Mouse (Mus musculus): ENCODE data around the gene Cfap43. TPM values are rescaled to one million over a fixed set of nuclear protein-coding genes. Genes with fewer than 3 reads are reported as not detected.

Gene Cfap43
- polyA plus RNA-seq, 1 experiment from 2014 or later: 0.15 TPM

- peaks cover 3% of the 10 kb centered on the region; the same call in 1 of the 2 replicates for H3K4me1 ChIP-seq
- peak within 1 kb of the TSS; percentile 75 for H3K4me2 ChIP-seq
- peak within 1 kb of the TSS; percentile 84 for H3K9ac ChIP-seq
- WGBS: 1% methylated on average over 49 of the region's 49 CpGs
- 0 out of 2 replicates have a peak, but pooled peaks cover 6% of the 10 kb centered on the region for H3K27me3 ChIP-seq (replicated peaks)
- ATAC-seq (ENCODE audit: extremely low read depth, insufficient number of reproducible peaks, low FRiP score, low TSS enrichment): peak; percentile 100
- H3K36me3 ChIP-seq: peaks cover 30% of the 10 kb centered on the region
- H3K9me3 ChIP-seq: no peaks in the 10 kb centered on the region
- peak within 1 kb of the TSS; percentile 65 for H3K4me3 ChIP-seq
- peak within 1 kb of the TSS; percentile 71 for H3K27ac ChIP-seq (replicated peaks)
Measured at GRCm38 (mm10) chr19:47865353-47865947, 53.6 kb downstream of the Cfap43 start, which contains the start of gene Gsto2. Gene Gsto2 (plus strand): TSS chr19:47865534.

GRCm38 (mm10) chr19:47864721-47865120 lies 54.4 kb downstream of the Cfap43 start:
- Histone ChIP-seq H3K4me1 (peaks cover 3% of the 10 kb centered on the region; the same call in 1 of the 2 replicates), H3K27me3 (replicated peaks) (0 out of 2 replicates have a peak, but pooled peaks cover 3% of the 10 kb centered on the region), H3K36me3 (peaks cover 37% of the 10 kb centered on the region), H3K27ac (replicated peaks) (no peak overlapping the region), H3K4me2 (peak overlapping the region; percentile 75), H3K9ac (peak overlapping the region; percentile 84; the same call in 1 of the 2 replicates), H3K4me3 (peak overlapping the region; percentile 65), H3K9me3 (no peaks in the 10 kb centered on the region)
- ATAC-seq (ENCODE audit: extremely low read depth, insufficient number of reproducible peaks, low FRiP score, low TSS enrichment): no peak
- 81% methylated on average over 7 of the region's 7 CpGs for WGBS

- Histone ChIP-seq H3K27me3 (replicated peaks) (0 out of 2 replicates have a peak, but pooled peaks cover 2% of the 10 kb centered on the region), H3K27ac (replicated peaks) (no peak overlapping the region), H3K4me1 (peaks cover 3% of the 10 kb centered on the region; the same call in 1 of the 2 replicates), H3K4me3 (no peak overlapping the region), H3K9me3 (no peaks in the 10 kb centered on the region), H3K9ac (no peak overlapping the region), H3K36me3 (peaks cover 44% of the 10 kb centered on the region), H3K4me2 (no peak overlapping the region)
- ATAC-seq (ENCODE audit: extremely low read depth, insufficient number of reproducible peaks, low FRiP score, low TSS enrichment): no peak
- 93% methylated on average over 9 of the region's 9 CpGs for WGBS
Measured at GRCm38 (mm10) chr19:47864051-47864450, 55.0 kb downstream of the Cfap43 start.

- 74% methylated on average over 3 of the region's 3 CpGs for WGBS
- Histone ChIP-seq H3K27me3 (replicated peaks) (no peaks in the 10 kb centered on the region), H3K36me3 (peaks cover 54% of the 10 kb centered on the region), H3K4me2 (no peak overlapping the region), H3K9ac (no peak overlapping the region), H3K4me1 (peaks cover 3% of the 10 kb centered on the region; the same call in 1 of the 2 replicates), H3K4me3 (no peak overlapping the region), H3K9me3 (no peaks in the 10 kb centered on the region), H3K27ac (replicated peaks) (no peak overlapping the region)
- ATAC-seq (ENCODE audit: extremely low read depth, insufficient number of reproducible peaks, low FRiP score, low TSS enrichment): no peak
Measured at GRCm38 (mm10) chr19:47862581-47862980, 56.5 kb downstream of the Cfap43 start.

- Histone ChIP-seq H3K4me2 (no peak overlapping the region), H3K27ac (replicated peaks) (no peak overlapping the region), H3K27me3 (replicated peaks) (0 out of 2 replicates have a peak, but pooled peaks cover 4% of the 10 kb centered on the region), H3K4me1 (peaks cover 13% of the 10 kb centered on the region), H3K36me3 (peaks cover 50% of the 10 kb centered on the region), H3K4me3 (no peak overlapping the region), H3K9me3 (no peaks in the 10 kb centered on the region), H3K9ac (no peak overlapping the region)
- no peak for ATAC-seq (ENCODE audit: extremely low read depth, insufficient number of reproducible peaks, low FRiP score, low TSS enrichment)
- WGBS: 76% methylated on average over 8 of the region's 8 CpGs
Measured at GRCm38 (mm10) chr19:47859180-47859579, 59.9 kb downstream of the Cfap43 start.

GRCm38 (mm10) chr19:47857957-47858942 lies 60.8 kb downstream of the Cfap43 start:
- Histone ChIP-seq H3K36me3 (peaks cover 43% of the 10 kb centered on the region), H3K4me1 (peaks cover 19% of the 10 kb centered on the region), H3K27me3 (replicated peaks) (0 out of 2 replicates have a peak, but pooled peaks cover 4% of the 10 kb centered on the region), H3K4me3 (no peak overlapping the region), H3K9ac (no peak overlapping the region), H3K9me3 (no peaks in the 10 kb centered on the region), H3K4me2 (no peak overlapping the region), H3K27ac (replicated peaks) (no peak overlapping the region)
- no peak for ATAC-seq (ENCODE audit: extremely low read depth, insufficient number of reproducible peaks, low FRiP score, low TSS enrichment)
- WGBS: 75% methylated on average over 18 of the region's 18 CpGs

- H3K9ac ChIP-seq: peak within 1 kb of the TSS; percentile 88
- peaks cover 20% of the 10 kb centered on the region for H3K36me3 ChIP-seq
- peak; percentile 86 for ATAC-seq (ENCODE audit: extremely low read depth, insufficient number of reproducible peaks, low FRiP score, low TSS enrichment)
- H3K27me3 ChIP-seq (replicated peaks): 0 out of 2 replicates have a peak, but pooled peaks cover 4% of the 10 kb centered on the region
- H3K9me3 ChIP-seq: no peaks in the 10 kb centered on the region
- under 1% methylated on average over 60 of the region's 60 CpGs for WGBS
- H3K4me1 ChIP-seq: peaks cover 19% of the 10 kb centered on the region
- H3K4me3 ChIP-seq: peak within 1 kb of the TSS; percentile 75
- peak within 1 kb of the TSS; percentile 60 for H3K27ac ChIP-seq (replicated peaks)
- peak within 1 kb of the TSS; percentile 95 for H3K4me2 ChIP-seq
Measured at GRCm38 (mm10) chr19:47854796-47855783, 64.0 kb downstream of the Cfap43 start, which contains the start of gene Gsto1. Gene Gsto1 (plus strand): TSS chr19:47854970.

GRCm38 (mm10) chr19:47853951-47854795 lies 64.9 kb downstream of the Cfap43 start:
- Histone ChIP-seq H3K36me3 (peaks cover 11% of the 10 kb centered on the region), H3K9me3 (no peaks in the 10 kb centered on the region), H3K4me1 (peaks cover 19% of the 10 kb centered on the region), H3K4me3 (peak overlapping the region; percentile 75), H3K27ac (replicated peaks) (peak overlapping the region; percentile 60), H3K4me2 (peak overlapping the region; percentile 95), H3K27me3 (replicated peaks) (0 out of 2 replicates have a peak, but pooled peaks cover 4% of the 10 kb centered on the region), H3K9ac (peak overlapping the region; percentile 88)
- 22% methylated on average over 13 of the region's 13 CpGs for WGBS
- ATAC-seq (ENCODE audit: extremely low read depth, insufficient number of reproducible peaks, low FRiP score, low TSS enrichment): no peak; the same call in 1 of the 2 replicates

- Histone ChIP-seq H3K4me1 (peaks cover 19% of the 10 kb centered on the region), H3K4me3 (no peak overlapping the region), H3K27me3 (replicated peaks) (0 out of 2 replicates have a peak, but pooled peaks cover 4% of the 10 kb centered on the region), H3K9me3 (no peaks in the 10 kb centered on the region), H3K9ac (no peak overlapping the region), H3K4me2 (no peak overlapping the region), H3K36me3 (no peaks in the 10 kb centered on the region), H3K27ac (replicated peaks) (no peak overlapping the region)
- WGBS: 87% methylated on average over 3 of the region's 3 CpGs
- no peak for ATAC-seq (ENCODE audit: extremely low read depth, insufficient number of reproducible peaks, low FRiP score, low TSS enrichment)
Measured at GRCm38 (mm10) chr19:47853053-47853452, 66.0 kb downstream of the Cfap43 start.

Data from heart, embryonic 13.5 days (tissue).